Mouse (Mus musculus) forebrain, embryonic 10.5 days (tissue): ENCODE results near the gene Marveld2. TPM values are rescaled to one million over a fixed set of nuclear protein-coding genes. Genes with fewer than 3 reads are reported as not detected.

Experiments
- DNase-seq: peaks from one replicate; pipeline ENCODE4 v3.0.0-alpha.2; 2017; ENCODE audit warnings: low spot score; ENCODE audit errors: extremely low spot score
- H3K27ac ChIP-seq: fragments of 300-500 bp; sonication (generic); 2 replicates; pipeline ENCODE4 v1.5.1; 2016; ENCODE audit warnings: mild to moderate bottlenecking
- H3K27me3 ChIP-seq: fragments of 300-500 bp; sonication (generic); 2 replicates; pipeline ENCODE4 v1.6.1; 2016; ENCODE audit warnings: mild to moderate bottlenecking; ENCODE audit not compliant: poor library complexity, severe bottlenecking
- H3K36me3 ChIP-seq: fragments of 300-500 bp; sonication (generic); replicated peaks from 2 replicates; pipeline ENCODE4 v1.6.1; 2016; ENCODE audit warnings: mild to moderate bottlenecking, moderate library complexity
- H3K4me1 ChIP-seq: fragments of 300-500 bp; sonication (generic); 2 replicates; pipeline ENCODE4 v1.6.1; 2016
- H3K4me3 ChIP-seq: fragments of 300-500 bp; sonication (generic); 2 replicates; pipeline ENCODE4 v1.5.1; 2016; ENCODE audit warnings: mild to moderate bottlenecking, moderate library complexity
- H3K9me3 ChIP-seq: fragments of 300-500 bp; sonication (generic); 2 replicates; pipeline ENCODE4 v1.6.1; 2016; ENCODE audit warnings: mild to moderate bottlenecking, moderate library complexity
- WGBS: fragments of 180-500 bp; shearing (Covaris S2); methylation state at CpG from one replicate; pipeline ENCODE4 v1.1.7; 2016; 5-methylcytosine and 5-hydroxymethylcytosine counted together
- polyA plus RNA-seq: library from polyadenylated mRNA; unstranded; fragments of >200 nt; fragmentation: Nextera tagmentation; extraction: Ambion mirVana; gene quantifications from 2 replicates; pipeline ENCODE4 v1.2.1, GENCODE M21; 2016

Marveld2 gene
- polyA plus RNA-seq, 1 experiment from 2014 or later = 4.3 TPM

- H3K9me3 ChIP-seq = no peaks in the 10 kb centered on the region
- H3K27me3 ChIP-seq = no peaks in the 10 kb centered on the region
- H3K27ac ChIP-seq = 0 out of 2 replicates have a peak overlapping the region, but pooled peaks have one; percentile 48
- no peaks in the 10 kb centered on the region for H3K36me3 ChIP-seq
- H3K4me1 ChIP-seq = no peaks in the 10 kb centered on the region
- 60% methylated on average over 13 of the region's 17 CpGs for WGBS
- H3K4me3 ChIP-seq = peak overlapping the region; percentile 27
- DNase-seq = no peak
Measured at GRCm38 (mm10) chr13:100594041-100594792, 22.6 kb downstream of the Marveld2 start.

- Histone ChIP-seq H3K4me3 (no peak overlapping the region), H3K9me3 (no peaks in the 10 kb centered on the region), H3K27ac (no peak overlapping the region), H3K36me3 (no peaks in the 10 kb centered on the region), H3K4me1 (no peaks in the 10 kb centered on the region), H3K27me3 (no peaks in the 10 kb centered on the region)
- 88% methylated on average over 12 of the region's 12 CpGs for WGBS
- DNase-seq = no peak
Measured at GRCm38 (mm10) chr13:100588646-100589045, 28.1 kb downstream of the Marveld2 start.

GRCm38 (mm10) chr13:100582144-100582543 lies 34.6 kb downstream of the Marveld2 start:
- 55% methylated on average over 6 of the region's 6 CpGs for WGBS
- no peaks in the 10 kb centered on the region for H3K36me3 ChIP-seq
- no peak for DNase-seq
- no peak overlapping the region for H3K27ac ChIP-seq
- H3K9me3 ChIP-seq = no peaks in the 10 kb centered on the region
- H3K27me3 ChIP-seq = no peaks in the 10 kb centered on the region
- peaks cover 10% of the 10 kb centered on the region; the same call in 1 of the 2 replicates for H3K4me1 ChIP-seq
- H3K4me3 ChIP-seq = no peak overlapping the region

- peaks cover 10% of the 10 kb centered on the region; the same call in 1 of the 2 replicates for H3K4me1 ChIP-seq
- no peaks in the 10 kb centered on the region for H3K9me3 ChIP-seq
- no peak for DNase-seq
- no peak overlapping the region for H3K4me3 ChIP-seq
- no peaks in the 10 kb centered on the region for H3K36me3 ChIP-seq
- no peaks in the 10 kb centered on the region for H3K27me3 ChIP-seq
- 58% methylated on average over 3 of the region's 3 CpGs for WGBS
- H3K27ac ChIP-seq = no peak overlapping the region
Measured at GRCm38 (mm10) chr13:100581701-100582100, 35.1 kb downstream of the Marveld2 start.

- Histone ChIP-seq H3K27me3 (no peaks in the 10 kb centered on the region), H3K9me3 (no peaks in the 10 kb centered on the region), H3K4me1 (peaks cover 10% of the 10 kb centered on the region; the same call in 1 of the 2 replicates), H3K36me3 (no peaks in the 10 kb centered on the region), H3K27ac (no peak overlapping the region), H3K4me3 (no peak overlapping the region)
- no peak for DNase-seq
Measured at GRCm38 (mm10) chr13:100579951-100580350, 36.8 kb downstream of the Marveld2 start.

- WGBS = 70% methylated on average over 3 of the region's 3 CpGs
- H3K4me3 ChIP-seq = no peak overlapping the region
- DNase-seq = no peak
- H3K27me3 ChIP-seq = no peaks in the 10 kb centered on the region
- no peaks in the 10 kb centered on the region for H3K9me3 ChIP-seq
- no peaks in the 10 kb centered on the region for H3K36me3 ChIP-seq
- H3K4me1 ChIP-seq = peaks cover 10% of the 10 kb centered on the region; the same call in 1 of the 2 replicates
- H3K27ac ChIP-seq = no peak overlapping the region
Measured at GRCm38 (mm10) chr13:100579220-100579619, 37.6 kb downstream of the Marveld2 start.

- no peak for DNase-seq
- Histone ChIP-seq H3K27me3 (no peaks in the 10 kb centered on the region), H3K4me3 (no peak overlapping the region), H3K4me1 (no peaks in the 10 kb centered on the region), H3K27ac (no peak overlapping the region), H3K9me3 (no peaks in the 10 kb centered on the region), H3K36me3 (no peaks in the 10 kb centered on the region)
- 79% methylated on average over 2 of the region's 2 CpGs for WGBS
Measured at GRCm38 (mm10) chr13:100575950-100576349, 40.8 kb downstream of the Marveld2 start.

GRCm38 (mm10) chr13:100570713-100571112 lies 46.1 kb downstream of the Marveld2 start:
- no peak overlapping the region for H3K4me3 ChIP-seq
- WGBS = 74% methylated on average over 2 of the region's 2 CpGs

GRCm38 (mm10) chr13:100568359-100568758 lies 48.4 kb downstream of the Marveld2 start:
- H3K27ac ChIP-seq = no peak overlapping the region
- 89% methylated on average over 1 of the region's 1 CpGs for WGBS
- no peak overlapping the region for H3K4me3 ChIP-seq
- DNase-seq = no peak
- H3K27me3 ChIP-seq = no peaks in the 10 kb centered on the region
- H3K4me1 ChIP-seq = no peaks in the 10 kb centered on the region
- no peaks in the 10 kb centered on the region for H3K9me3 ChIP-seq
- no peaks in the 10 kb centered on the region for H3K36me3 ChIP-seq

More at GRCm38 (mm10) chr13:100570713-100571112, 46.1 kb downstream of the Marveld2 start:
- no peaks in the 10 kb centered on the region for H3K36me3 ChIP-seq
- no peak for DNase-seq
- H3K9me3 ChIP-seq = no peaks in the 10 kb centered on the region
- no peaks in the 10 kb centered on the region for H3K4me1 ChIP-seq
- no peaks in the 10 kb centered on the region for H3K27me3 ChIP-seq
- H3K27ac ChIP-seq = no peak overlapping the region

- no peak for DNase-seq
- 81% methylated on average over 9 of the region's 9 CpGs for WGBS
Measured at GRCm38 (mm10) chr13:100559449-100559848, 57.3 kb downstream of the Marveld2 start.

GRCm38 (mm10) chr13:100557011-100557410 lies 59.8 kb downstream of the Marveld2 start:
- Histone ChIP-seq H3K4me1 (peaks cover 12% of the 10 kb centered on the region), H3K9me3 (no peaks in the 10 kb centered on the region), H3K4me3 (no peak overlapping the region), H3K36me3 (no peaks in the 10 kb centered on the region), H3K27ac (no peak overlapping the region), H3K27me3 (peaks cover 34% of the 10 kb centered on the region)
- DNase-seq = no peak
- 72% methylated on average over 4 of the region's 4 CpGs for WGBS

More at GRCm38 (mm10) chr13:100559449-100559848, 57.3 kb downstream of the Marveld2 start:
- Histone ChIP-seq H3K27me3 (peaks cover 10% of the 10 kb centered on the region), H3K9me3 (no peaks in the 10 kb centered on the region), H3K27ac (no peak overlapping the region), H3K4me1 (no peaks in the 10 kb centered on the region), H3K4me3 (no peak overlapping the region), H3K36me3 (no peaks in the 10 kb centered on the region)

GRCm38 (mm10) chr13:100553042-100553437 lies 63.7 kb downstream of the Marveld2 start:
- H3K9me3 ChIP-seq = no peaks in the 10 kb centered on the region
- WGBS = 4% methylated on average over 12 of the region's 12 CpGs
- H3K4me3 ChIP-seq = peak overlapping the region; percentile 75
- peaks cover 21% of the 10 kb centered on the region for H3K4me1 ChIP-seq
- no peaks in the 10 kb centered on the region for H3K36me3 ChIP-seq
- H3K27me3 ChIP-seq = peaks cover 63% of the 10 kb centered on the region
- peak overlapping the region; percentile 69; the same call in 1 of the 2 replicates for H3K27ac ChIP-seq
- no peak for DNase-seq

GRCm38 (mm10) chr13:100552369-100553041 lies 64.3 kb downstream of the Marveld2 start, which contains the start of gene Ocln:
Gene Ocln (minus strand): TSS chr13:100552718.
- H3K4me1 ChIP-seq = peaks cover 21% of the 10 kb centered on the region
- peak within 1 kb of the TSS; percentile 75 for H3K4me3 ChIP-seq
- WGBS = under 1% methylated on average over 45 of the region's 45 CpGs
- peak within 1 kb of the TSS; percentile 69 for H3K27ac ChIP-seq
- H3K27me3 ChIP-seq = peaks cover 63% of the 10 kb centered on the region
- DNase-seq = peak; percentile 46
- no peaks in the 10 kb centered on the region for H3K36me3 ChIP-seq
- no peaks in the 10 kb centered on the region for H3K9me3 ChIP-seq
